Mouse (Mus musculus) bone marrow, adult 2 months (tissue): ENCODE measurements at regions not wholly inside any gene's neighbourhood (a gene's known extent, or its start where the extent isn't known, plus 50 kb on each side); places are given as distances from the start of the nearest gene placed in this dataset.

Source experiments
- H3K27ac ChIP-seq: fragments of 200-500 bp; 2 replicates; pipeline ENCODE4 v1.5.1; 2012; ENCODE audit warnings: low read depth, mild to moderate bottlenecking, control low read depth, inconsistent platforms, low read length; ENCODE audit not compliant: control insufficient read depth, poor library complexity, insufficient read depth
- H3K4me1 ChIP-seq: fragments of 200-500 bp; 2 replicates; pipeline ENCODE4 v1.6.1; 2011; ENCODE audit warnings: low read length; ENCODE audit not compliant: control insufficient read depth, insufficient read depth
- H3K4me3 ChIP-seq: fragments of 200-500 bp; replicated peaks from 2 replicates; pipeline ENCODE3; 2011; ENCODE audit warnings: mild to moderate bottlenecking, low read depth, low read length, control low read depth; ENCODE audit not compliant: control insufficient read depth
- CTCF ChIP-seq: fragments of 200-500 bp; IDR thresholded peaks from 2 replicates; pipeline ENCODE4 v1.5.1; 2011; ENCODE audit warnings: low read length, control low read depth; ENCODE audit not compliant: control insufficient read depth, insufficient read depth
- POLR2A ChIP-seq: fragments of 200-500 bp; IDR thresholded peaks from 2 replicates; pipeline ENCODE4 v1.6.1; 2011; ENCODE audit warnings: low read depth, mild to moderate bottlenecking, control low read depth, low read length, borderline replicate concordance; ENCODE audit not compliant: control insufficient read depth
- WGBS: fragments of 180-500 bp; shearing (Covaris S2); methylation state at CpG from one replicate; pipeline ENCODE4 v1.1.7; 2018; 5-methylcytosine and 5-hydroxymethylcytosine counted together

GRCm38 (mm10) chr3:15212357-15212756 lies 119.7 kb downstream of the Gm9733 start:
- TF ChIP-seq CTCF (no peak), POLR2A (no peak)
- no peaks in the 10 kb centered on the region for H3K4me1 ChIP-seq
- H3K4me3 ChIP-seq, result no peak overlapping the region
- no peak overlapping the region for H3K27ac ChIP-seq
- 83% methylated on average over 3 of the region's 3 CpGs for whole genome bisulfite sequencing

- H3K4me3 ChIP-seq, result no peak overlapping the region
- H3K27ac ChIP-seq, result no peak overlapping the region
- TF ChIP-seq POLR2A (no peak), CTCF (no peak)
- no peaks in the 10 kb centered on the region for H3K4me1 ChIP-seq
Observed at GRCm38 (mm10) chr3:15217591-15217990, 114.5 kb downstream of the Gm9733 start.

- H3K27ac ChIP-seq, result no peak overlapping the region
- WGBS, result 77% methylated on average over 2 of the region's 2 CpGs
- no peaks in the 10 kb centered on the region for H3K4me1 ChIP-seq
- H3K4me3 ChIP-seq, result no peak overlapping the region
- no peak for TF ChIP-seq POLR2A
- TF ChIP-seq CTCF, result no peak
Observed at GRCm38 (mm10) chr3:15219275-15219674, 112.8 kb downstream of the Gm9733 start.

GRCm38 (mm10) chr3:15223266-15223665 lies 108.8 kb downstream of the Gm9733 start:
- Histone ChIP-seq H3K4me1 (no peaks in the 10 kb centered on the region), H3K4me3 (no peak overlapping the region), H3K27ac (no peak overlapping the region)
- 89% methylated on average over 6 of the region's 6 CpGs for WGBS
- no peak for TF ChIP-seq POLR2A
- no peak for TF ChIP-seq CTCF

- no peak for TF ChIP-seq POLR2A
- Histone ChIP-seq H3K4me1 (no peaks in the 10 kb centered on the region), H3K27ac (no peak overlapping the region), H3K4me3 (no peak overlapping the region)
- 5% methylated on average over 1 of the region's 1 CpGs for WGBS
Observed at GRCm38 (mm10) chr3:15224452-15224851, 107.7 kb downstream of the Gm9733 start.

- TF ChIP-seq POLR2A (no peak), CTCF (no peak)
- Histone ChIP-seq H3K27ac (no peak overlapping the region), H3K4me3 (no peak overlapping the region), H3K4me1 (no peaks in the 10 kb centered on the region)
- WGBS, result 71% methylated on average over 2 of the region's 2 CpGs
Observed at GRCm38 (mm10) chr3:15228641-15229040, 103.5 kb downstream of the Gm9733 start.

- H3K4me3 ChIP-seq, result no peak overlapping the region
- H3K4me1 ChIP-seq, result no peaks in the 10 kb centered on the region
- no peak overlapping the region for H3K27ac ChIP-seq
- TF ChIP-seq POLR2A (no peak), CTCF (no peak)
- 82% methylated on average over 6 of the region's 6 CpGs for WGBS
Observed at GRCm38 (mm10) chr3:15230204-15230603, 101.9 kb downstream of the Gm9733 start.

- H3K4me1 ChIP-seq, result no peaks in the 10 kb centered on the region
- TF ChIP-seq CTCF (no peak), POLR2A (no peak)
- H3K4me3 ChIP-seq, result no peak overlapping the region
- H3K27ac ChIP-seq, result no peak overlapping the region
- 7% methylated on average over 3 of the region's 3 CpGs for WGBS
Observed at GRCm38 (mm10) chr3:15231433-15231832, 100.7 kb downstream of the Gm9733 start.

GRCm38 (mm10) chr3:15237817-15238432 lies 94.2 kb downstream of the Gm9733 start:
- TF ChIP-seq POLR2A (no peak), CTCF (no peak)
- H3K4me3 ChIP-seq, result no peak overlapping the region
- 80% methylated on average over 5 of the region's 5 CpGs for WGBS
- H3K27ac ChIP-seq, result no peak overlapping the region
- H3K4me1 ChIP-seq, result no peaks in the 10 kb centered on the region
